Mouse (Mus musculus) midbrain, embryonic 12.5 days (tissue): Measurements from ENCODE around the gene Zswim8. TPM values are rescaled to one million over a fixed set of nuclear protein-coding genes. Genes with fewer than 3 reads are reported as not detected.

ENCODE experiments used
- ATAC-seq: fragments of 200-750 bp; cut with Nextera tagmentation; 2 replicates; pipeline ENCODE4 v1.8.0; 2017; ENCODE audit warnings: low read depth, moderate TSS enrichment, moderate library complexity; ENCODE audit not compliant: low FRiP score
- H3K27ac ChIP-seq: fragments of 300-500 bp; sonication (generic); replicated peaks from 2 replicates; pipeline ENCODE4 v1.5.1; 2016; ENCODE audit warnings: mild to moderate bottlenecking
- H3K27me3 ChIP-seq: fragments of 300-500 bp; sonication (generic); 2 replicates; pipeline ENCODE4 v1.6.1; 2016; ENCODE audit warnings: mild to moderate bottlenecking
- H3K36me3 ChIP-seq: fragments of 300-500 bp; sonication (generic); 2 replicates; pipeline ENCODE4 v1.6.1; 2016
- H3K4me1 ChIP-seq: fragments of 300-500 bp; sonication (generic); 2 replicates; pipeline ENCODE4 v1.6.1; 2016
- H3K4me2 ChIP-seq: fragments of 300-500 bp; sonication (generic); replicated peaks from 2 replicates; pipeline ENCODE4 v1.6.1; 2016; ENCODE audit warnings: mild to moderate bottlenecking, moderate library complexity
- H3K4me3 ChIP-seq: fragments of 300-500 bp; sonication (generic); 2 replicates; pipeline ENCODE4 v1.5.1; 2016; ENCODE audit warnings: mild to moderate bottlenecking
- H3K9ac ChIP-seq: fragments of 300-500 bp; sonication (generic); replicated peaks from 2 replicates; pipeline ENCODE4 v1.6.1; 2016; ENCODE audit warnings: mild to moderate bottlenecking, moderate library complexity
- H3K9me3 ChIP-seq: fragments of 300-500 bp; sonication (generic); 2 replicates; pipeline ENCODE4 v1.6.1; 2016; ENCODE audit warnings: mild to moderate bottlenecking
- WGBS: fragments of 180-500 bp; shearing (Covaris S2); methylation state at CpG from one replicate; pipeline ENCODE4 v1.1.7; 2016; 5-methylcytosine and 5-hydroxymethylcytosine counted together
- microRNA-seq: library from miRNA; unstranded; fragments of <30 nt; microRNA quantifications from one replicate; pipeline ENCODE4, GENCODE M21; 2017
- polyA plus RNA-seq: library from polyadenylated mRNA; unstranded; fragments of >200 nt; fragmentation: Nextera tagmentation; extraction: Ambion mirVana; gene quantifications from 2 replicates; pipeline ENCODE4 v1.2.1, GENCODE M21; 2016

Zswim8 gene
- polyA plus RNA-seq, 1 experiment from 2014 or later, result 47.6 TPM

DNA sequence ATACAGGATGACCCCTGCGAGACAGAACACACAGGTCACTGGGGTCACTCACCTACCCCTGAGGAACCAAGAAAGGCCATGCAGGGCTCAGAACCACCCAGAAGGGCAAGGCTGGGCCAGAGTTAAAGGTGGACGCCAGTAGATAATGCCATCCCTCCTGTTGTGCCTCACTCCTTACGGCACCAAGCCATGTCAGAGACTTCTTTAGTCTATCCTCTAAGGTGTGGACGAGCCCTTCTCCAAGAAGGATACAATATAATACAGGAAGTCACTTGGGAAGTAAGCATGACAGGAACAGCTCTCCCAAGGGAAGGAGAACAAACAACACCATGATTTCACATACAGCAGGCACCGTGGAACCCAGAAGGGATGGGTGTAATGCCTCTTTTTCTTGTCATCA lies 57.6 kb downstream of the Zswim8 start:
- Histone ChIP-seq H3K4me3 (no peak overlapping the region), H3K27me3 (no peaks in the 10 kb centered on the region), H3K9ac (no peak overlapping the region), H3K4me2 (no peak overlapping the region), H3K36me3 (peaks cover 79% of the 10 kb centered on the region), H3K27ac (no peak overlapping the region), H3K9me3 (no peaks in the 10 kb centered on the region), H3K4me1 (no peaks in the 10 kb centered on the region)
- 83% methylated on average over 5 of the region's 5 CpGs for WGBS
- no peak for ATAC-seq

DNA sequence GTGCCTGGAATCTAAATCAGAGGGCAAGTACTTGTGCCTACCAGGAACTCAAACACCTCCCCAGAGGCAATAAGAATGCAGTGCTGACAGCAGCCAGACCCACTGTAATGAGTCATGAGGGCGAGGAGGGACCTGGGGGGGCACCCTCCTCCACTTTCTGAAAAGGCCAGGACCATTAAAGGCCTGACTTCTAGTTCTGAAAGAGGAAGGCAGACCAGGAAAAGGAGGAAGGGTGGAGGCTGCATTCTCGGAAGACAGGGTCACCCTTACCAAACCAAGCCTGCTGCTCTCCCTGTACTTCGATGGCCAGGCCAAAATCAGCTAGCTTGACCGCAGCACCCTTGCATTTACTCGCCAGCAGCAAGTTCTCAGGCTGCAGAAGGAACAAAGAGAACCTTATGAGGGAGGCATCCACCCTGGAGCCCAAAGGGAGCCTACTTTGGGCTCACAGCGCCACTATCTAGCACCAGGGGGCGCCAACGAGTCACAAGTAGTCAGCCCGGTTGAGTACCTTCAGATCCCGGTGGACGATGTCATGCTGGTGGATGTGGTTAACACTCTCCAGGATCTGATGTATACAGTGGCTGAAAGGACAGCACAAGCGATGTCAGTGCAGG lies 58.4 kb downstream of the Zswim8 start:
- ATAC-seq, result peak; percentile 66; the same call in 1 of the 2 replicates
- Histone ChIP-seq H3K27me3 (no peaks in the 10 kb centered on the region), H3K9ac (no peak overlapping the region), H3K4me1 (no peaks in the 10 kb centered on the region), H3K9me3 (no peaks in the 10 kb centered on the region), H3K36me3 (peaks cover 79% of the 10 kb centered on the region), H3K27ac (no peak overlapping the region), H3K4me3 (no peak overlapping the region), H3K4me2 (no peak overlapping the region)
- 31% methylated on average over 12 of the region's 12 CpGs for WGBS

DNA sequence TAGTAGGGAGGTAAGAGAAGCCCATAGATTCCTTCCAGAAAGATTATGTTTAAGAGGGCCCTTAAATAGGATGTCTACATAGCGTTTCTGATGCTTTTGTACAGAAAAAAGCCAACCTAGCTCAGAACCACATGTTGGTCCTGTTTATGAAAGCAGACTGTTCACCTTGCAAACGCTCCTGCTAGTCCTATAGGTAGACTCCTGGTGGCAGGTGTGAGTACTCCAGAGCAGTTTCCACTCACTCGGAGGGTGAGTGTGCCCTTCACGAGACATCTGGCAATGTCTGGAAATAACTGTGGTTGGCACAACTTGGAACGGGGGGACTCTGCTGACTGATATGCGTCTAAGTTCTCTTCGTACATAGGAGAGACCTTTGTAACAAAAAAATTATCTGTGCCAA lies 60.6 kb downstream of the Zswim8 start:
- Histone ChIP-seq H3K4me2 (no peak overlapping the region), H3K9ac (no peak overlapping the region), H3K27ac (no peak overlapping the region), H3K27me3 (no peaks in the 10 kb centered on the region), H3K4me3 (no peak overlapping the region), H3K36me3 (peaks cover 60% of the 10 kb centered on the region), H3K4me1 (0 out of 2 replicates have a peak, but pooled peaks cover 3% of the 10 kb centered on the region), H3K9me3 (no peaks in the 10 kb centered on the region)
- WGBS, result 95% methylated on average over 7 of the region's 7 CpGs
- no peak for ATAC-seq

DNA sequence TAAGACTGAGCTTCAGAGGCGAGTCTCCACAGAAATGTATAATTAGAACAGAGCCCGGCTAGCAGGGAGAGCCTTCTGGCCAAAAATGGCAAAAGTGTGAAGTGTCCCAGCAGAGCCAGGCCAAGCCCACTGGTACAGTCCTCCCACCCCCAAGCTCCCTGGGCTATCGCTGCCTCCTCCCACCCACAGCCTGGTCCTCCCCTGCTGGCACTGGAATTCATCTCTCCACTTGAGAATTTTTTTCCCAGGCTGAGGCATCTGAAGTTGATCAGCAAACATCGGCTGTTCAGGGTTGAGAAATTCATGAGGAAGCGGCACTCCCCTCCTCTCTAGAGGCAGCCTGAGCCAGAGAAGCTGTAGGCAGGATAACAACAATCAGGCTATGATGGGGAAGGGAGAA lies 61.2 kb downstream of the Zswim8 start:
- Histone ChIP-seq H3K4me3 (no peak overlapping the region), H3K9me3 (no peaks in the 10 kb centered on the region), H3K9ac (no peak overlapping the region), H3K27me3 (no peaks in the 10 kb centered on the region), H3K4me1 (peaks cover 7% of the 10 kb centered on the region; the same call in 1 of the 2 replicates), H3K27ac (no peak overlapping the region), H3K36me3 (peaks cover 54% of the 10 kb centered on the region), H3K4me2 (no peak overlapping the region)
- ATAC-seq, result no peak
- WGBS, result 79% methylated on average over 5 of the region's 5 CpGs

DNA sequence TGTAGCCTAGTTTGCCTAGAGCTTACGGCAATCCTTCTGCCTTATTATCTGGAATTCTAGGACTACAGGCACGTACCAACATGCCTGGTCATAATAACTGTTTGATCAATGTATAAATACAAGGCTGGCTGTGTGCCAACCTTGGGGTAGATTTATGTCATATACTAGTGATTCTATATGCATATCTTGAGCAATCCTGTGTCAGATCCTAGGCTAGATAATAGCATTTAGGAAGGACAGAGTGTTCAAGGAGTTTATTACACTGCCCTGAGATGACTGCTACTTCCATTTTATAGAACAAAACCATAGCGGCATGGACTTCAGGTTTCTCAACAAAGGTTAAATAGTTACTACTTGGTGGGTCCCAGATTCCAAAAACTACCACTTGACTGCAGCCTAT lies 64.6 kb downstream of the Zswim8 start:
- WGBS, result 96% methylated on average over 3 of the region's 3 CpGs
- no peak for ATAC-seq
- Histone ChIP-seq H3K4me1 (peaks cover 29% of the 10 kb centered on the region), H3K4me3 (no peak overlapping the region), H3K36me3 (peaks cover 31% of the 10 kb centered on the region), H3K4me2 (no peak overlapping the region), H3K27me3 (no peaks in the 10 kb centered on the region), H3K9me3 (no peaks in the 10 kb centered on the region), H3K27ac (no peak overlapping the region), H3K9ac (no peak overlapping the region)

DNA sequence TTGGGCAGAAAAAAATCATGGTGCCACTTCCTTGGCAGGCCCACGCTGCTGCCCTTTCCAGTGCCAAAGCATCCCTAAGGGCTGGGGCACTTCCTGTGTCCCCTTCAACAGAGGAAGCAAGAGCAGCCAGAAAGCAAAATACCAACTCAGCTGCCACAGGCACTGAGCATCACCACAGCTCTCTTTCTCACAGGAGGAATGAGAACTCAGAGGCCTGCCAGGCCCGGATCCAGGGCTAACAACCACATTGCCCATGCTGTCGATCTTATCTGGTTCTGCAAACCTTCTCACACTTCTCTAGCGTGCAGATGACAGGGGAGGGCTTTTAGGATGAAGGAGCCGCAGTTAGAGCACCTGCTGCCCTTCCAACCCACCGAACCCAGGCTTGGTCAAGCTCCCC lies 65.5 kb downstream of the Zswim8 start:
- WGBS, result 81% methylated on average over 6 of the region's 6 CpGs
- Histone ChIP-seq H3K27ac (no peak overlapping the region), H3K27me3 (no peaks in the 10 kb centered on the region), H3K4me3 (no peak overlapping the region), H3K36me3 (peaks cover 40% of the 10 kb centered on the region), H3K9ac (no peak overlapping the region), H3K4me2 (no peak overlapping the region), H3K9me3 (no peaks in the 10 kb centered on the region), H3K4me1 (peaks cover 29% of the 10 kb centered on the region)
- ATAC-seq, result no peak

Small RNA genes within 50 kb of the gene (microRNA-seq; reads per million reads assigned to microRNA genes)
- 1.2 reads per million for gene Mir6946

Other genes starting within 250 kb of the Zswim8 start
- gene Anxa7, start 227.4 kb upstream of the Zswim8 start, polyA plus RNA-seq, result 11.0 and 12.2 TPM in 2 replicates
- 0.84 and 0.89 TPM in 2 replicates for gene Mss51, start 210.7 kb upstream of the Zswim8 start, polyA plus RNA-seq
- gene Ppp3cb, start 161.0 kb upstream of the Zswim8 start, polyA plus RNA-seq, result 66.2 and 68.8 TPM in 2 replicates
- gene Usp54, start 66.5 kb upstream of the Zswim8 start, polyA plus RNA-seq, result 16.6 and 18.6 TPM in 2 replicates
- gene Myoz1, start 51.0 kb upstream of the Zswim8 start, polyA plus RNA-seq, result 0.14 TPM in 1 of 2 replicates, not detected in the other
- 0.24 and 0.43 TPM in 2 replicates for gene Synpo2l, start 39.2 kb upstream of the Zswim8 start, polyA plus RNA-seq
- gene Sec24c, start 33.2 kb upstream of the Zswim8 start, polyA plus RNA-seq, result 97.5 and 99.5 TPM in 2 replicates
- 26.8 and 27.0 TPM in 2 replicates for gene Fut11, start 12.6 kb upstream of the Zswim8 start, polyA plus RNA-seq
- gene Chchd1, start 4.5 kb upstream of the Zswim8 start, polyA plus RNA-seq, result 225 and 253 TPM in 2 replicates
- gene Ndst2, start 27.0 kb downstream of the Zswim8 start, polyA plus RNA-seq, result 25.0 and 29.8 TPM in 2 replicates
- gene Camk2g, start 86.5 kb downstream of the Zswim8 start, polyA plus RNA-seq, result 56.8 and 57.1 TPM in 2 replicates
- gene Plau, start 129.1 kb downstream of the Zswim8 start, polyA plus RNA-seq, result 0.29 and 0.34 TPM in 2 replicates
- gene Vcl, start 221.8 kb downstream of the Zswim8 start, polyA plus RNA-seq, result 25.2 and 26.3 TPM in 2 replicates